Mouse (Mus musculus) spleen, adult 2 months (tissue): ENCODE measurements at regions not wholly inside any gene's neighbourhood (a gene's known extent, or its start where the extent isn't known, plus 50 kb on each side); places are given as distances from the start of the nearest gene placed in this dataset.

Experiments used
- CTCF ChIP-seq: fragments of 200-500 bp; IDR thresholded peaks from 2 replicates; pipeline ENCODE4 v1.5.1; 2011; ENCODE audit warnings: mild to moderate bottlenecking, inconsistent platforms; ENCODE audit not compliant: insufficient read depth, insufficient read length, insufficient replicate concordance; ENCODE audit errors: extremely low read depth
- POLR2A ChIP-seq: fragments of 200-500 bp; IDR thresholded peaks from 2 replicates; pipeline ENCODE4 v1.6.1; 2011; ENCODE audit warnings: low read depth, low read length, inconsistent platforms

- TF ChIP-seq POLR2A = no peak
- TF ChIP-seq CTCF = no peak
These were observed 71.5 kb upstream of the Gmds start for GRCm38 (mm10) chr13:32410065-32410464.
